Mouse (Mus musculus) CH12.LX (cell line): ENCODE results near the gene Prelid1.

ENCODE experiments used
- CTCF ChIP-seq, 2 experiments: IDR thresholded peaks in 1 of 2; conservative IDR thresholded peaks in 1 of 2; 2 replicates each; pipeline ENCODE4 v1.5.1; 2011 to 2012; ENCODE audit warnings: low read depth in 2 of 2, low read length in 2 of 2, improper control_type of control experiment in 1 of 2, inconsistent platforms in 1 of 2, mild to moderate bottlenecking in 1 of 2, moderate library complexity in 1 of 2
- E2F4 ChIP-seq: IDR thresholded peaks from 2 replicates; pipeline ENCODE4 v1.6.1; 2011; ENCODE audit warnings: low read depth, low read length, improper control_type of control experiment; ENCODE audit not compliant: insufficient replicate concordance
- EP300 ChIP-seq: IDR thresholded peaks from 2 replicates; pipeline ENCODE4 v1.6.1; 2011; ENCODE audit warnings: low read length, improper control_type of control experiment
- GABPA ChIP-seq: IDR thresholded peaks from 2 replicates; pipeline ENCODE4 v1.6.1; 2012; ENCODE audit warnings: low read depth, low read length, improper control_type of control experiment, inconsistent platforms; ENCODE audit not compliant: insufficient replicate concordance
- USF2 ChIP-seq: conservative IDR thresholded peaks from 2 replicates; pipeline ENCODE4 v1.6.1; 2011; ENCODE audit warnings: low read depth, low read length, improper control_type of control experiment

GRCm38 (mm10) chr13:55344286-55344685 is 24.0 kb downstream of the Prelid1 start:
- TF ChIP-seq CTCF (conservative IDR thresholded peaks at IDR 0.05 in 1 of 2, IDR thresholded peaks at IDR 0.05 in 1 of 2; ENCODE audit: low read depth in 2 of 2, low read length in 2 of 2) (no peak), EP300 (no peak), GABPA (no peak), USF2 (no peak), E2F4 (no peak)
